Mouse (Mus musculus) hindbrain, postnatal 0 days (tissue): ENCODE measurements around the gene Il4. TPM values are rescaled to one million over a fixed set of nuclear protein-coding genes. Genes with fewer than 3 reads are reported as not detected.

Experiments
- ATAC-seq: fragments of 200-750 bp; cut with Nextera tagmentation; 2 replicates; pipeline ENCODE4 v1.8.0; 2017; ENCODE audit warnings: mild to moderate bottlenecking, moderate TSS enrichment, moderate library complexity
- DNase-seq: peaks from one replicate; pipeline ENCODE4 v3.0.0-alpha.2; 2015; ENCODE audit warnings: low spot score
- H3K27ac ChIP-seq: fragments of 300-500 bp; sonication (generic); 2 replicates; pipeline ENCODE4 v1.5.1; 2014; ENCODE audit warnings: mild to moderate bottlenecking
- H3K27me3 ChIP-seq: fragments of 300-500 bp; sonication (generic); 2 replicates; pipeline ENCODE4 v1.6.1; 2014; ENCODE audit warnings: low read length, mixed read lengths; ENCODE audit not compliant: insufficient read depth
- H3K36me3 ChIP-seq: fragments of 300-500 bp; sonication (generic); 2 replicates; pipeline ENCODE4 v1.6.1; 2014; ENCODE audit warnings: low read length, mixed read lengths; ENCODE audit not compliant: insufficient read depth
- H3K4me1 ChIP-seq: fragments of 300-500 bp; sonication (generic); 2 replicates; pipeline ENCODE4 v1.6.1; 2014; ENCODE audit warnings: antibody characterized with exemption, low read length, mixed read lengths; ENCODE audit not compliant: insufficient read depth
- H3K4me2 ChIP-seq: fragments of 300-500 bp; sonication (generic); 2 replicates; pipeline ENCODE4 v1.6.1; 2014; ENCODE audit warnings: low read depth, mild to moderate bottlenecking, low read length, moderate library complexity, mixed read lengths
- H3K4me3 ChIP-seq: fragments of 300-500 bp; sonication (generic); 2 replicates; pipeline ENCODE4 v1.5.1; 2014; ENCODE audit warnings: low read length
- H3K9ac ChIP-seq: fragments of 300-500 bp; sonication (generic); replicated peaks from 2 replicates; pipeline ENCODE4 v1.6.1; 2014; ENCODE audit warnings: mild to moderate bottlenecking, low read length, moderate library complexity, mixed read lengths
- H3K9me3 ChIP-seq: fragments of 300-500 bp; sonication (generic); 2 replicates; pipeline ENCODE4 v1.6.1; 2016; ENCODE audit warnings: low read length, mixed read lengths
- CTCF ChIP-seq: IDR thresholded peaks from 2 replicates; pipeline ENCODE4 v1.5.1; 2016; ENCODE audit warnings: antibody characterized with exemption, control low read depth, low read depth
- WGBS: fragments of 180-500 bp; shearing (Covaris S2); extraction: QIAGEN DNeasy Blood & Tissue Kit; methylation state at CpG from one replicate; pipeline ENCODE4 v1.1.7; 2014; 5-methylcytosine and 5-hydroxymethylcytosine counted together
- polyA plus RNA-seq: library from polyadenylated mRNA; unstranded; fragments of >200 nt; fragmentation: Nextera tagmentation; extraction: Ambion mirVana; gene quantifications from 2 replicates; pipeline ENCODE4 v1.2.1, GENCODE M21; 2015
- total RNA-seq: library from RNA; depleted of rRNA; stranded (reverse); fragments of >200 nt; gene quantifications from 2 replicates; pipeline ENCODE4 v1.2.3, GENCODE M21; 2014

Il4 gene
- total and polyA plus RNA-seq, 2 experiments from 2014 or later, result 3.9 TPM; not detected in 1

DNA sequence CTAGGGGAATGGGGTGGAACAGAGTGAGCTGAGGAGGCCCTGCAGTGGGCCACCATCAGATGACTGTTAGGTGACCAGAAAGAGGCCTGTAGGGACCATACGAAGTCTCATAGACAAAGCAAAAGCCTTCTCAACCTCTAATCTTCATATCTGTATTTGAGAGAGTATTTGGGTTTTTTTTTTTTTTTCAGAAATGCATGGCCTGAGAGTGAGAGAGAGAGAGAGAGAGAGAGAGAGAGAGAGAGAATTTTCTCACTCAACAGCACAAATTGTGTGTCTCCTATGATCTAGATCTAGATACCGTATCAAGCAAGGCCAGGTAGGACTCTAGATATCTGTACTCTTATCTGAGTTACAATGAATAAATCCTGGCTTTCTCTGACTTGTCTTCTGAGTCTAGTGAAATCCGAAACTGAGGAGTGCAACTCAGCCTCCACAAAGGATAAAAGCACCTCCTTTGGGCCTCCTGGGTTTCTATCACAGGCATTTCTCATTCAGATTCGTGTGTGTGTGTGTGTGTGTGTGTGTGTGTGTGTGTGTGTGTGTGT is 833 bp downstream of the Il4 start:
- Histone ChIP-seq H3K4me1 (no peaks in the 10 kb centered on the region), H3K4me2 (no peak overlapping the region), H3K36me3 (no peaks in the 10 kb centered on the region), H3K9me3 (no peaks in the 10 kb centered on the region), H3K27me3 (no peaks in the 10 kb centered on the region), H3K9ac (no peak overlapping the region), H3K4me3 (no peak overlapping the region), H3K27ac (no peak overlapping the region)
- WGBS, result 73% methylated on average over 4 of the region's 4 CpGs
- ATAC-seq, result no peak
- no peak for TF ChIP-seq CTCF
- no peak for DNase-seq

DNA sequence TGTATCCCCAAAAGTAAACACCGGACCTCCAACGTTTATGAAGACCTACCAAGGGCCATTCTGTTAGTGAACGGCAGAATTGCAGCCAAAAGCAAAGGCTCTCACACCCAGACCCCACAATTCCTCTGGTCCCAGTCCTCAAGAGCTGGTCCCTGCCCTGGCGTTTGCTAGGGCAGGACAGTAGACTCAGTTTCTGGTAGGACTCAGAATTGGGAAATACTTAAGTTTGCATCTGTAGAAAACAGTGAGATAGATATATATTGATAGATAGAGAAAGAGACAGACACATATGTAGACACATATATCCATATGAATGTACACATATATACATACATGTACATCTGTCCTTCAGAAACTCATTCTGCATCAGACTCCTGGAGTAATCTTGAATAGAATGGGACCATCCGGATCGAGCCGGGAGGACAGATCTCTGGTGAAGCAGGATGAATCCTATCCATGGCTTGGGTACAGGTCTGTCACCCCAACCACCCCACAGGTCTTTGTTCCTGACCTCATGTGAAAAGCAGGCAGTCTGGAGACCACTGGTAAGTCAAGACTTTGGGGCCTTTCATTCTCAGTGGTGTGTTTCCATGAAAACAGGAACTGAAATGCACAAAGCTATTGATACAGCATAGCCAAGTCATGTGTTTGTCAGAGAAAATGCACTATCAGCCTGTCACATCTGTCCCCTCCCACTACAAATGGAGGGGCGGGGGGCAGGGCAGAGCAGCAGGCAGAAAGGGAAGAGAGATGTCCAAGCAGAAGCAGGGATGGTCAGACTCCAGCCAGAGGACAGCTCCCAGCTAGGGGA is 1.5 kb downstream of the Il4 start:
- Histone ChIP-seq H3K4me1 (no peaks in the 10 kb centered on the region), H3K9me3 (no peaks in the 10 kb centered on the region), H3K36me3 (no peaks in the 10 kb centered on the region), H3K9ac (no peak overlapping the region), H3K27me3 (no peaks in the 10 kb centered on the region), H3K27ac (no peak overlapping the region), H3K4me2 (no peak overlapping the region), H3K4me3 (no peak overlapping the region)
- DNase-seq (no peak), ATAC-seq (no peak)
- TF ChIP-seq CTCF, result no peak
- 86% methylated on average over 8 of the region's 8 CpGs for WGBS

GRCm38 (mm10) chr11:53615575-53615974 is 2.9 kb downstream of the Il4 start:
- no peaks in the 10 kb centered on the region for H3K36me3 ChIP-seq
- H3K4me1 ChIP-seq, result no peaks in the 10 kb centered on the region
- H3K27me3 ChIP-seq, result no peaks in the 10 kb centered on the region
- no peak for TF ChIP-seq CTCF
- ATAC-seq (no peak), DNase-seq (no peak)
- no peak overlapping the region for H3K9ac ChIP-seq
- WGBS, result 87% methylated on average over 8 of the region's 8 CpGs
- H3K4me3 ChIP-seq, result no peak overlapping the region
- H3K27ac ChIP-seq, result no peak overlapping the region
- no peaks in the 10 kb centered on the region for H3K9me3 ChIP-seq
- H3K4me2 ChIP-seq, result no peak overlapping the region

DNA sequence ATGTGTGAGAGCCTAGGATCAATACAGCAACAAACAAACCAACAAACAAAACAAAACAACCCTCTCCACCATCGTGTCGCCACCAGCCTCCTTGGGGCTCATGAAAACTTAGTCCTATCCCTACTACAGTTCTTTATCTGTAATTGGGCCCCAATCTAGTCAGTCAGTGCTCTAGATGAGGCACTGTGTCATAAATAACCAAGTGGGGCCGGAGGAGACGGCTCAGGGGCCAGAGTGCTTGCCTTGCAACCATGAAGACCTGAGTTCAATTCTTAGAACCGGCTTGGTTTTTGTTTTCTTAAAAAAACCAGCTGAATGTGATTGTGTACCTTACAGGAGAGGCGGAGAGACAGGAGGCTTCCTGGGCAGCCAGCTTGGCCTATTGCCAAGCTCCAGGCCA is 3.3 kb downstream of the Il4 start:
- DNase-seq, result no peak
- H3K36me3 ChIP-seq, result no peaks in the 10 kb centered on the region
- 75% methylated on average over 6 of the region's 6 CpGs for WGBS
- no peaks in the 10 kb centered on the region for H3K9me3 ChIP-seq
- ATAC-seq, result no peak
- TF ChIP-seq CTCF, result no peak
- H3K4me1 ChIP-seq, result no peaks in the 10 kb centered on the region
- no peak overlapping the region for H3K27ac ChIP-seq
- H3K4me3 ChIP-seq, result no peak overlapping the region
- H3K27me3 ChIP-seq, result no peaks in the 10 kb centered on the region
- H3K9ac ChIP-seq, result no peak overlapping the region
- H3K4me2 ChIP-seq, result no peak overlapping the region

- no peak for ATAC-seq
- WGBS, result 82% methylated on average over 3 of the region's 3 CpGs
Observed at GRCm38 (mm10) chr11:53609672-53610071, 8.8 kb downstream of the Il4 start.

GRCm38 (mm10) chr11:53609231-53609630 is 9.2 kb downstream of the Il4 start:
- ATAC-seq (no peak), DNase-seq (no peak)
- Histone ChIP-seq H3K4me1 (no peaks in the 10 kb centered on the region), H3K4me3 (no peak overlapping the region), H3K27ac (no peak overlapping the region), H3K36me3 (no peaks in the 10 kb centered on the region), H3K9ac (no peak overlapping the region), H3K9me3 (no peaks in the 10 kb centered on the region), H3K27me3 (no peaks in the 10 kb centered on the region), H3K4me2 (no peak overlapping the region)
- WGBS, result 84% methylated on average over 6 of the region's 6 CpGs
- TF ChIP-seq CTCF, result no peak

More at GRCm38 (mm10) chr11:53609672-53610071, 8.8 kb downstream of the Il4 start:
- Histone ChIP-seq H3K27ac (no peak overlapping the region), H3K4me3 (no peak overlapping the region), H3K36me3 (no peaks in the 10 kb centered on the region), H3K4me2 (no peak overlapping the region), H3K4me1 (no peaks in the 10 kb centered on the region), H3K9ac (no peak overlapping the region), H3K27me3 (no peaks in the 10 kb centered on the region), H3K9me3 (no peaks in the 10 kb centered on the region)
- TF ChIP-seq CTCF, result no peak
- no peak for DNase-seq

DNA sequence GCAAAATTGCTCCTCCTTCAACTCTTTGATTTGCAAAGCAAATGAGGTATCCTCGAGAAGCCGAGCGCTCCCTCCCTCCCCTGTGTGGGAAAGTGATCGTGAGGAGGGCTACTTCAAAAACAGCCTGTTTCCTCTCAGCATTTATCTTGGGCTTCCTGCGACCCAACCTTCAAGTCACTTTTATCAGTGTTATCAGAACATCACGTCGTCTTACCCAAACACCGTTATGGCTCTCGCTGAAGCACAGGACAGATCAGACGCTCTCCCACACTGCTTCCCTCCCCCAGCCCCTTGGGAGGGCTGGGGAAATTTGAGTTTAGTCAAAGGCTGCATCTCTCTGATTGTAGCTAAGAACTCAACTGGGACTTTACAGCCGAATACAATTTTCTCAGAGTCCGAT is 12.9 kb downstream of the Il4 start:
- Histone ChIP-seq H3K4me2 (no peak overlapping the region), H3K27me3 (no peaks in the 10 kb centered on the region), H3K27ac (no peak overlapping the region), H3K36me3 (peaks cover 17% of the 10 kb centered on the region; the same call in 1 of the 2 replicates), H3K9ac (no peak overlapping the region), H3K4me3 (no peak overlapping the region), H3K9me3 (no peaks in the 10 kb centered on the region), H3K4me1 (no peaks in the 10 kb centered on the region)
- TF ChIP-seq CTCF, result no peak
- ATAC-seq, result no peak
- WGBS, result 11% methylated on average over 12 of the region's 12 CpGs
- DNase-seq, result no peak
